In the genomic region with DNA sequence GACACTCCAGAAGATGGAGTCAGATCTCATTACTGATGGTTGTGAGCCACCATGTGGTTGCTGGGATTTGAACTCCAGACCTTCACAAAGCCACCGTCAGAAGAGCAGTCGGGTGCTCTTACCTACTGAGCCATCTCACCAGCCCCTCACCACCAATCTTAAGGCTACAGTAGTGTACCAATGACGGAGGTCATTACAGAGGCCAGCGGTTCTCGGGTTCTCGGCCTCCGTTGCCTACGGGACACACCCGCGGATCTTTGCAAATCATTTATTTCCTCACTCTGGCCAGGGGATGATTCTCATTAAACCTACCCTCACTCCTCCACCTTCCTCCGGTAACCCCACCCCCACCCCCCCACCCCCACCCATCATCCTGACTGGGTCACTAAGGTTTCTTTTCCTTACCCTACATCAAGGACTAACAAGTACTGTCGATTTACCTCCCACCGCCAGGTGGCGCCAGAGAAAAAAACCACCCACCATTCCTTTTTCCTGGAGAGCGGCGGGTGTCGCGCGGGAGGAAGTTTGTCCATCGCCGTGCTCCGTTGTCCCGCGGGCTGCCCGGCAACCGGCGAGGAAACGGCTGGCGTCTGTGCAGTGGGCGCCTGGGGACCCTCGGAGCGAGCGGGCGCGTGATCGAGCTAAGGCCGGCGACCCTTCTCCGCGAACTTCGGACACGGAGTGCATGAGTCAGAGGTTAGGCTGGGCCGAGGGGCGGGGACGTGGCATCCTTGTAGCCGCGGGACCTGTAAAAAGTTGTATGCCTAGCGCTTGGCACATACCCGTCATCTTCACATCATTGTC, we compare ENCODE assay signal across 8 mouse cellular contexts. TPM values are rescaled to one million over a fixed set of nuclear protein-coding genes. Genes with fewer than 3 reads are reported as not detected.
DNase-seq lines count a peak whose midpoint lies in the region; ATAC-seq and TF ChIP-seq lines count a peak whose summit lies in the region.

A gene (plus strand): TSS at position 496 of the 804 bp plus-strand sequence.

- H3K9ac ChIP-seq in heart, embryonic 11.5 days (ENCODE audit: low read depth, low read length), result peak within 1 kb of the TSS; percentile 79
- H3K9ac ChIP-seq in kidney, embryonic 16.5 days (replicated peaks; ENCODE audit: low read length), result peak within 1 kb of the TSS; percentile 74
- H3K9ac ChIP-seq in liver, adult 2 months (ENCODE audit: low read depth, low read length), result peak within 1 kb of the TSS; percentile 98

- peak within 1 kb of the TSS; percentile 89 for H3ac ChIP-seq in myocyte (ENCODE audit: control insufficient read depth, insufficient read length)

- TF ChIP-seq CTCF in liver, adult 2 months (IDR thresholded peaks at IDR 0.05; ENCODE audit: low read depth, low read length), result peak; percentile 80

- no peaks in the 10 kb centered on the region for H3K79me2 ChIP-seq in liver, adult 2 months (ENCODE audit: control insufficient read depth, insufficient read depth, low read length)
- no peaks in the 10 kb centered on the region for H3K79me2 ChIP-seq in myocyte (ENCODE audit: control insufficient read depth, insufficient read depth)

- WGBS in heart, embryonic 11.5 days (ENCODE audit: insufficient replicate concordance), result 3% methylated on average over 49 of the region's 49 CpGs
- WGBS in kidney, embryonic 16.5 days, result 3% methylated on average over 47 of the region's 49 CpGs
- 7% methylated on average over 49 of the region's 49 CpGs for WGBS in liver, adult 2 months

- peak within 1 kb of the TSS; percentile 85 for H3K4me2 ChIP-seq in heart, embryonic 11.5 days
- H3K4me2 ChIP-seq in kidney, embryonic 16.5 days (replicated peaks; ENCODE audit: low read depth, low read length), result peak within 1 kb of the TSS; percentile 87
- H3K4me2 ChIP-seq in myocyte (ENCODE audit: low read depth), result peak within 1 kb of the TSS; percentile 88

- ATAC-seq in erythroblast, adult 5-6 weeks (replicated peaks; ENCODE audit: low FRiP score, poor library complexity, severe bottlenecking), result peak; percentile 90
- peak; percentile 65 for ATAC-seq in heart, embryonic 11.5 days (replicated peaks; ENCODE audit: insufficient number of reproducible peaks, low FRiP score, low TSS enrichment)
- ATAC-seq in kidney, embryonic 16.5 days (ENCODE audit: low FRiP score, low TSS enrichment), result peak; percentile 83

- H3K4me1 ChIP-seq in heart, embryonic 11.5 days (ENCODE audit: control insufficient read depth, insufficient read depth, low read length), result peaks cover 9% of the 10 kb centered on the region
- peaks cover 8% of the 10 kb centered on the region for H3K4me1 ChIP-seq in kidney, embryonic 16.5 days (ENCODE audit: insufficient read depth, low read length)
- H3K4me1 ChIP-seq in liver, adult 2 months (ENCODE audit: control insufficient read depth, insufficient read depth, low read length), result peaks cover 2% of the 10 kb centered on the region; the same call in 1 of the 2 replicates

- H3K27ac ChIP-seq in heart, embryonic 11.5 days (ENCODE audit: low read depth, low read length), result no peak within 1 kb of the TSS
- no peak within 1 kb of the TSS for H3K27ac ChIP-seq in kidney, embryonic 16.5 days (ENCODE audit: low read length)
- no peak within 1 kb of the TSS for H3K27ac ChIP-seq in liver, adult 2 months (replicated peaks; ENCODE audit: insufficient read depth, low read depth, low read length)

- H3K36me3 ChIP-seq in heart, embryonic 11.5 days (ENCODE audit: control insufficient read depth, insufficient read depth, low read length), result peaks cover 8% of the 10 kb centered on the region
- peaks cover 28% of the 10 kb centered on the region for H3K36me3 ChIP-seq in kidney, embryonic 16.5 days (ENCODE audit: insufficient read depth, low read length)
- no peaks in the 10 kb centered on the region for H3K36me3 ChIP-seq in liver, adult 2 months (ENCODE audit: control insufficient read depth, insufficient read depth, low read length)
- peaks cover 3% of the 10 kb centered on the region for H3K36me3 ChIP-seq in myocyte (ENCODE audit: control insufficient read depth, insufficient read depth)
- no peaks in the 10 kb centered on the region for H3K36me3 ChIP-seq in splenic B cell, adult 2 months (ENCODE audit: control insufficient read depth, insufficient read depth, low read length, poor library complexity, severe bottlenecking)

- H3K27me3 ChIP-seq in heart, embryonic 11.5 days (ENCODE audit: control insufficient read depth, insufficient read depth, low read length), result no peaks in the 10 kb centered on the region
- H3K27me3 ChIP-seq in kidney, embryonic 16.5 days (ENCODE audit: insufficient read depth, low read length), result no peaks in the 10 kb centered on the region
- no peaks in the 10 kb centered on the region for H3K27me3 ChIP-seq in liver, adult 2 months (ENCODE audit: control insufficient read depth, insufficient read depth, low read length)
- H3K27me3 ChIP-seq in myocyte (ENCODE audit: control insufficient read depth, insufficient read depth, insufficient read length), result no peaks in the 10 kb centered on the region
- no peaks in the 10 kb centered on the region for H3K27me3 ChIP-seq in splenic B cell, adult 2 months (ENCODE audit: control insufficient read depth, insufficient read depth, low read length, poor library complexity, severe bottlenecking)

- no peak for TF ChIP-seq POLR2A in liver, adult 2 months (IDR thresholded peaks at IDR 0.05; ENCODE audit: extremely low read depth, insufficient read depth, low read length)
- peak; percentile 79 for TF ChIP-seq POLR2A in myocyte (IDR thresholded peaks at IDR 0.05; ENCODE audit: insufficient read length, low read depth)

- peak within 1 kb of the TSS; percentile 88 for H3K4me3 ChIP-seq in heart, embryonic 11.5 days (ENCODE audit: low read depth, low read length)
- peak within 1 kb of the TSS; percentile 71 for H3K4me3 ChIP-seq in kidney, embryonic 16.5 days (ENCODE audit: low read length)
- H3K4me3 ChIP-seq in liver, adult 2 months (ENCODE audit: insufficient read depth, low read depth, low read length), result peak within 1 kb of the TSS; percentile 100
- peak within 1 kb of the TSS; percentile 56 for H3K4me3 ChIP-seq in myocyte

- no peaks in the 10 kb centered on the region for H3K9me3 ChIP-seq in heart, embryonic 11.5 days (replicated peaks; ENCODE audit: control insufficient read depth, low read length)
- H3K9me3 ChIP-seq in kidney, embryonic 16.5 days (ENCODE audit: low read length), result no peaks in the 10 kb centered on the region

- peak; percentile 96 for DNase-seq in B cell, adult 2 months
- DNase-seq in brain, adult 2 months (ENCODE audit: low read depth, low spot score), result peak; percentile 98
- peak; percentile 80 for DNase-seq in liver, adult 2 months (ENCODE audit: extremely low read depth, low read depth, low spot score)
- peak; percentile 94 for DNase-seq in splenic B cell, adult 2 months (ENCODE audit: low read depth, low spot score)

TF ChIP-seq in myocyte, 11 proteins besides CTCF, POLR2A, EP300 and RAD21:
- TF ChIP-seq POLR2AphosphoS2 (IDR thresholded peaks at IDR 0.05; ENCODE audit: insufficient read length, low read depth), result peak; percentile 56
- TF ChIP-seq SRF (IDR thresholded peaks at IDR 0.05; ENCODE audit: control insufficient read depth, insufficient read length, low read depth), result no peak

RNA-seq across cellular contexts. Expression of the gene that starts here (rescaled TPM):
- 1.2 and 4.4 TPM in 2 replicates for total RNA-seq in erythroblast, adult 5-6 weeks (2015; ENCODE audit: low replicate concordance)
- 2.0 and 4.5 TPM in 2 replicates for total RNA-seq in erythroblast, adult 5-6 weeks (2017; ENCODE audit: low replicate concordance)
- 8.0 and 8.3 TPM in 2 replicates for polyA plus RNA-seq in heart, embryonic 11.5 days (2014; fragmentation: Nextera tagmentation; extraction: Ambion mirVana)
- polyA plus RNA-seq in kidney, embryonic 16.5 days (2015; fragmentation: Nextera tagmentation; extraction: Ambion mirVana), result 15.5 and 16.1 TPM in 2 replicates
- 0.83 and 1.4 TPM in 2 replicates for total RNA-seq in liver, adult 2 months (2014; rRNA removed)
- 2.1 and 4.0 TPM in 2 replicates for polyA plus RNA-seq in liver, adult 2 months (2012; rRNA removed)
- polyA plus RNA-seq in myocyte (2012; fragmentation: generic; extraction: Trizol), result 9.3 TPM
